Mouse (Mus musculus) lung, postnatal 0 days (tissue): ENCODE data around the gene Muc4.

Experiments
- CTCF ChIP-seq: IDR thresholded peaks from 2 replicates; pipeline ENCODE4 v1.5.1; 2016; ENCODE audit warnings: antibody characterized with exemption, mild to moderate bottlenecking
- EP300 ChIP-seq: IDR thresholded peaks from 2 replicates; pipeline ENCODE4 v1.6.1; 2016; ENCODE audit warnings: antibody characterized with exemption, mild to moderate bottlenecking, control low read depth

DNA sequence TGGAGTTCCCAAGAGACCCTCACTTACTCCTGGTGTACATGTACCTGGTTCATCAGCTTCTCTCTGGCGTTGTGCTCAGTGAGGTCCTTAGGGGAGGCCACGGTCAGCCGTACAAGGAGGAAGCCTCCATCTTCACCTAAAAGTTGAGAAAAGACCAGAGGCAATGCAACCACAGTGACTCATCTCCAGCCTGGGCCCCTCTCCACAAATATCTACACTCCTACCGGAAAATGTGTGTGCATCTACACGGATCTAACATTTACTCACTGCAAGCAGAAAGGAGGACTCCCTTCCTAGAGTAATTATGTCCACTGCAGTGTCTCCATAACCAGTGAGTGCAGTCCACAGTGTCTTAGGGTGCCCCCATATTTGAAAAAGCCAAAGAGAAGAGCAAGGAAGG lies 54.4 kb downstream of the Muc4 start:
- no peak for TF ChIP-seq CTCF
- no peak for TF ChIP-seq EP300
